Mouse (Mus musculus) brain, embryonic 14.5 days (tissue): ENCODE data around the gene Mrpl4.

Source experiments
- CTCF ChIP-seq: fragments of 200-500 bp; IDR thresholded peaks from 2 replicates; pipeline ENCODE4 v1.5.1; 2012; ENCODE audit warnings: inconsistent platforms, mild to moderate bottlenecking, moderate library complexity, borderline replicate concordance; ENCODE audit not compliant: insufficient read depth, insufficient read length; ENCODE audit errors: extremely low read depth
- POLR2A ChIP-seq: fragments of 200-500 bp; IDR thresholded peaks from 2 replicates; pipeline ENCODE4 v1.6.1; 2012; ENCODE audit warnings: mild to moderate bottlenecking, inconsistent platforms, borderline replicate concordance; ENCODE audit not compliant: poor library complexity, insufficient read depth, insufficient read length, severe bottlenecking; ENCODE audit errors: extremely low read depth

GRCm38 (mm10) chr9:21007313-21007952 is 4.9 kb downstream of the Mrpl4 start:
- TF ChIP-seq POLR2A, result no peak
- no peak for TF ChIP-seq CTCF
